Mouse (Mus musculus): ENCODE measurements around the gene Col18a1. TPM values are rescaled to one million over a fixed set of nuclear protein-coding genes. Genes with fewer than 3 reads are reported as not detected.

The Col18a1 gene
- polyA plus RNA-seq, 1 experiment from 2014 or later, result 40.4 TPM

DNA sequence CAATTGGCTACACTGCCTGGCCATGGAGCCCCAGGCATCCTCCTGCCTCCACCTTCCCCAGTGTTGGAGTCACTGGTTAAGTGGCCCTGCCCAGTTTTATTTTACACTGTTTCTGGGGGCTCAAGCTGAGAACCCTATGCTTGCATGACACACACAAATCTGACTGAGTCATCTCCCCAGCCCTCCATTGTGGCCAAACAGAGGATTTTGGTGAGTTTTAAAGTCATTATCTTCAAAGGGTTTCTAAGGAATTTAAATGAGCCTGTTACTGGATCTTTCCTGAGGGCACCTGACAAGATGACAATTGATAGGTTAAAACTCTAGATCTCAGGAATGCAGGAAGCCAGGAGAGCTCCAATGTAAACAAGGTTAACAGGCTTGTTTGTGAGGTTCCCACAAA lies 27.1 kb upstream of the Col18a1 start:
- H3K4me3 ChIP-seq (ENCODE audit: low read depth, low read length), result no peak overlapping the region
- H3K4me1 ChIP-seq (replicated peaks; ENCODE audit: control insufficient read depth, insufficient read depth, low read length), result peaks cover 13% of the 10 kb centered on the region
- no peak for ATAC-seq (ENCODE audit: low FRiP score)

DNA sequence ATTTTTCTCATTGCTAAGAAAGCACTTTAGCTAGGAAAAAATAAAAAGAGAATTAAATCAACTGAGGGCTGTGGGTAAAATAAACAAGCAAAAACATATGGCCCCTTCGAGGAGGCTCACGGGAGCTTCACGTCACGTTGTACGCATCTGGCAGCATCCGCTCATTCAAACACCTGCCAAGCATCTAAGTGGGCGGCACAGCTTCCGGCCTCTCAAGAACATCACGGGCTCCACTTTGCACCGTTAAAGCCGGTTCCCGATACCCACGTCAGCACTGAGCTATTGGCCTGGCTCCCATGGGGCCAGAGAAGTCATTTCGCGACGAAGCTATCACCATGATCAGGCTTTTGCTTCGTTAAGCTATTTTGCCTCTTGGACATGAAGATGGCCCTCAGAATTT lies 26.4 kb upstream of the Col18a1 start:
- Histone ChIP-seq H3K27me3 (ENCODE audit: control insufficient read depth, insufficient read depth, low read length) (no peaks in the 10 kb centered on the region), H3K4me1 (replicated peaks; ENCODE audit: control insufficient read depth, insufficient read depth, low read length) (peaks cover 13% of the 10 kb centered on the region), H3K36me3 (ENCODE audit: control insufficient read depth, insufficient read depth, low read length) (no peaks in the 10 kb centered on the region), H3K27ac (ENCODE audit: low read depth, low read length) (no peak overlapping the region), H3K9me3 (ENCODE audit: control insufficient read depth, low read length) (no peaks in the 10 kb centered on the region), H3K4me3 (ENCODE audit: low read depth, low read length) (no peak overlapping the region), H3K9ac (ENCODE audit: low read depth, low read length) (no peak overlapping the region), H3K4me2 (replicated peaks; ENCODE audit: low read depth, low read length) (no peak overlapping the region)
- WGBS, result 80% methylated on average over 17 of the region's 17 CpGs
- no peak for DNase-seq (ENCODE audit: low spot score)
- no peak for ATAC-seq (ENCODE audit: low FRiP score)

More for the DNA sequence above, 27.1 kb upstream of the Col18a1 start:
- Histone ChIP-seq H3K9me3 (ENCODE audit: control insufficient read depth, low read length) (no peaks in the 10 kb centered on the region), H3K36me3 (ENCODE audit: control insufficient read depth, insufficient read depth, low read length) (no peaks in the 10 kb centered on the region), H3K27ac (ENCODE audit: low read depth, low read length) (no peak overlapping the region), H3K9ac (ENCODE audit: low read depth, low read length) (no peak overlapping the region), H3K4me2 (replicated peaks; ENCODE audit: low read depth, low read length) (no peak overlapping the region), H3K27me3 (ENCODE audit: control insufficient read depth, insufficient read depth, low read length) (no peaks in the 10 kb centered on the region)
- no peak for DNase-seq (ENCODE audit: low spot score)

- Histone ChIP-seq H3K4me2 (replicated peaks; ENCODE audit: low read depth, low read length) (no peak overlapping the region), H3K27ac (ENCODE audit: low read depth, low read length) (peak overlapping the region; percentile 70), H3K4me1 (replicated peaks; ENCODE audit: control insufficient read depth, insufficient read depth, low read length) (peaks cover 13% of the 10 kb centered on the region), H3K9ac (ENCODE audit: low read depth, low read length) (no peak overlapping the region), H3K9me3 (ENCODE audit: control insufficient read depth, low read length) (no peaks in the 10 kb centered on the region), H3K36me3 (ENCODE audit: control insufficient read depth, insufficient read depth, low read length) (no peaks in the 10 kb centered on the region), H3K4me3 (ENCODE audit: low read depth, low read length) (no peak overlapping the region), H3K27me3 (ENCODE audit: control insufficient read depth, insufficient read depth, low read length) (no peaks in the 10 kb centered on the region)
- DNase-seq (ENCODE audit: low spot score) (peak; percentile 79), ATAC-seq (ENCODE audit: low FRiP score) (peak; percentile 89)
- WGBS, result 9% methylated on average over 10 of the region's 10 CpGs
These were observed 24.9 kb upstream of the Col18a1 start for GRCm38 (mm10) chr10:77190967-77191915.

GRCm38 (mm10) chr10:77187427-77187826 lies 21.1 kb upstream of the Col18a1 start:
- DNase-seq (ENCODE audit: low spot score), result no peak
- no peak overlapping the region for H3K4me2 ChIP-seq (replicated peaks; ENCODE audit: low read depth, low read length)
- no peak overlapping the region for H3K27ac ChIP-seq (ENCODE audit: low read depth, low read length)
- WGBS, result 94% methylated on average over 7 of the region's 7 CpGs
- H3K4me3 ChIP-seq (ENCODE audit: low read depth, low read length), result no peak overlapping the region
- H3K9me3 ChIP-seq (ENCODE audit: control insufficient read depth, low read length), result no peaks in the 10 kb centered on the region
- H3K36me3 ChIP-seq (ENCODE audit: control insufficient read depth, insufficient read depth, low read length), result no peaks in the 10 kb centered on the region
- no peak for ATAC-seq (ENCODE audit: low FRiP score)
- H3K27me3 ChIP-seq (ENCODE audit: control insufficient read depth, insufficient read depth, low read length), result no peaks in the 10 kb centered on the region
- H3K9ac ChIP-seq (ENCODE audit: low read depth, low read length), result no peak overlapping the region
- H3K4me1 ChIP-seq (replicated peaks; ENCODE audit: control insufficient read depth, insufficient read depth, low read length), result peaks cover 13% of the 10 kb centered on the region

GRCm38 (mm10) chr10:77182804-77183331 lies 16.5 kb upstream of the Col18a1 start:
- H3K36me3 ChIP-seq (ENCODE audit: control insufficient read depth, insufficient read depth, low read length), result no peaks in the 10 kb centered on the region
- DNase-seq (ENCODE audit: low spot score), result no peak
- H3K9me3 ChIP-seq (ENCODE audit: control insufficient read depth, low read length), result no peaks in the 10 kb centered on the region
- no peak overlapping the region for H3K9ac ChIP-seq (ENCODE audit: low read depth, low read length)
- WGBS, result 50% methylated on average over 3 of the region's 3 CpGs
- no peak overlapping the region for H3K4me3 ChIP-seq (ENCODE audit: low read depth, low read length)
- no peaks in the 10 kb centered on the region for H3K4me1 ChIP-seq (replicated peaks; ENCODE audit: control insufficient read depth, insufficient read depth, low read length)
- no peak overlapping the region for H3K4me2 ChIP-seq (replicated peaks; ENCODE audit: low read depth, low read length)
- H3K27me3 ChIP-seq (ENCODE audit: control insufficient read depth, insufficient read depth, low read length), result no peaks in the 10 kb centered on the region
- ATAC-seq (ENCODE audit: low FRiP score), result no peak
- no peak overlapping the region for H3K27ac ChIP-seq (ENCODE audit: low read depth, low read length)

DNA sequence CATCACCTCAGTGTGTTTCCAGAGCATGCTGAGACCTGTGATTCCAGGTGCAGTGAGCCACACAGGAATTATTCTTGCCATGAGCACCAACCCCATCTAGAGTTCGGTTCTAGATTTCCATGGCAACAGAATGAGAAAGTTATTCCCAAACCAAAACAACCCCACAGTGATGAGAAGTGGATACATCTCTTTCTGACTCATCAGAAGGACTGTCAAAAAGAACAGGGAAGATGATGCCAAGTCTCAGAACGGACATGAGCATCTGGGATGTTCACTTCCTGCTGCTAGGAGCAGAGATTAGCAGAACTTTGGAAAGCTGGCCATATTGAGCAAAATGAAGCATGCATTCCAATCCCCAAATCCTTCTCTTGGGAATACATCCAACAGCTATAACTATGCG lies 13.8 kb upstream of the Col18a1 start:
- Histone ChIP-seq H3K4me1 (replicated peaks; ENCODE audit: control insufficient read depth, insufficient read depth, low read length) (no peaks in the 10 kb centered on the region), H3K9me3 (ENCODE audit: control insufficient read depth, low read length) (no peaks in the 10 kb centered on the region), H3K4me2 (replicated peaks; ENCODE audit: low read depth, low read length) (no peak overlapping the region), H3K27ac (ENCODE audit: low read depth, low read length) (no peak overlapping the region), H3K4me3 (ENCODE audit: low read depth, low read length) (no peak overlapping the region), H3K36me3 (ENCODE audit: control insufficient read depth, insufficient read depth, low read length) (no peaks in the 10 kb centered on the region), H3K9ac (ENCODE audit: low read depth, low read length) (no peak overlapping the region), H3K27me3 (ENCODE audit: control insufficient read depth, insufficient read depth, low read length) (no peaks in the 10 kb centered on the region)
- no peak for DNase-seq (ENCODE audit: low spot score)
- no peak for ATAC-seq (ENCODE audit: low FRiP score)
- 86% methylated on average over 3 of the region's 3 CpGs for WGBS

DNA sequence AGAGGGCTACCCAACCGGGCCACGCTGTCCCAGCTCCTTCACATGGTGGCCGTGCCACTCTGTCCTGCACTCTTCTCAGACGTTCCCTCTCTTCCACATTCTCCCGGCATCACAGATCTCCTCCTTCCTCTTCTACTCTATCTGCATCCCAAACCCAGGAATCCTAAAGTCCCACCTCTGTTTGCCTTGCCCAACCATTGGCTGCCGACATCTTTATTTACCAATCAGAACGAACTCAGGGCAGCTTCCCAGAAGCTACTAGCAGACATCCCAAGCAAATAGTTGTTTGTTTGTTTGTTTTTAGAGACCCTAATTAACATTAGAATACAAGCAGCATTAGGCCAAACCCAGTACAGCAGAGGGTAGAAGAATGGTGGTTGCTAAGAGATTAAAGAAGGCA lies 12.3 kb upstream of the Col18a1 start:
- Histone ChIP-seq H3K4me2 (replicated peaks; ENCODE audit: low read depth, low read length) (no peak overlapping the region), H3K4me1 (replicated peaks; ENCODE audit: control insufficient read depth, insufficient read depth, low read length) (no peaks in the 10 kb centered on the region), H3K27me3 (ENCODE audit: control insufficient read depth, insufficient read depth, low read length) (no peaks in the 10 kb centered on the region), H3K9me3 (ENCODE audit: control insufficient read depth, low read length) (no peaks in the 10 kb centered on the region), H3K27ac (ENCODE audit: low read depth, low read length) (no peak overlapping the region), H3K4me3 (ENCODE audit: low read depth, low read length) (no peak overlapping the region), H3K36me3 (ENCODE audit: control insufficient read depth, insufficient read depth, low read length) (no peaks in the 10 kb centered on the region), H3K9ac (ENCODE audit: low read depth, low read length) (no peak overlapping the region)
- no peak for ATAC-seq (ENCODE audit: low FRiP score)
- WGBS, result 80% methylated on average over 7 of the region's 7 CpGs
- DNase-seq (ENCODE audit: low spot score), result no peak

GRCm38 (mm10) chr10:77170400-77170799 lies 4.1 kb upstream of the Col18a1 start:
- H3K36me3 ChIP-seq (ENCODE audit: control insufficient read depth, insufficient read depth, low read length), result no peaks in the 10 kb centered on the region
- ATAC-seq (ENCODE audit: low FRiP score), result no peak
- H3K27me3 ChIP-seq (ENCODE audit: control insufficient read depth, insufficient read depth, low read length), result no peaks in the 10 kb centered on the region
- no peak overlapping the region for H3K4me3 ChIP-seq (ENCODE audit: low read depth, low read length)
- H3K4me2 ChIP-seq (replicated peaks; ENCODE audit: low read depth, low read length), result no peak overlapping the region
- H3K9me3 ChIP-seq (ENCODE audit: control insufficient read depth, low read length), result no peaks in the 10 kb centered on the region
- WGBS, result 94% methylated on average over 6 of the region's 6 CpGs
- H3K27ac ChIP-seq (ENCODE audit: low read depth, low read length), result no peak overlapping the region
- H3K9ac ChIP-seq (ENCODE audit: low read depth, low read length), result no peak overlapping the region
- no peak for DNase-seq (ENCODE audit: low spot score)
- 0 out of 2 replicates have a peak, but pooled peaks cover 4% of the 10 kb centered on the region for H3K4me1 ChIP-seq (replicated peaks; ENCODE audit: control insufficient read depth, insufficient read depth, low read length)

Measured in hindbrain, embryonic 11.5 days (tissue).